Mouse (Mus musculus) cerebellum, postnatal 36 days (tissue): ENCODE data around the gene Sae1.

Source experiments
- DNase-seq, 2 experiments: peaks; one replicate each; pipeline ENCODE4 v3.0.0; 2021 to 2022; ENCODE audit warnings: mixed read lengths in 2 of 2

Sae1 gene

GRCm38 (mm10) chr7:16274922-16275890 is 112.4 kb downstream of the Sae1 start:
- DNase-seq, result no peak

DNA sequence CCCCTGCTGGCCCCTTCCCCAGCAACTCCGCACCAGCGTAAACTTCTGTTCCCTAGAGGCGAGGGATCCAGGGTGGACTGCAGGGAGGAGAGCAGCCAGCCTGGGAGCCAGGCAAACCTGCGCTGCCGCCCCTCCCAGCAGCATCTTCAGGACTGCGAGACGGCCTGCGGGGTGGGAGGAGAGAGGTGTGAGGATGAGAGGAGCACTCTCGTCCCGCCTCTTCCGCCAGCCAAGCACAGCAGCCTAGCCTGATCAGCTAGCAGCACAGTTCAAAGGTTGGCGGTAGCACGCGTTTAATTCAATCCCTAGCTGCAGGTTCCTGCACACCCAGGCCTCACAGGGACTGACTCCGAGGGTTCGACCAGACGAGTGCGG is 113.9 kb downstream of the Sae1 start:
- DNase-seq, result peak; percentile 72 to 73

DNA sequence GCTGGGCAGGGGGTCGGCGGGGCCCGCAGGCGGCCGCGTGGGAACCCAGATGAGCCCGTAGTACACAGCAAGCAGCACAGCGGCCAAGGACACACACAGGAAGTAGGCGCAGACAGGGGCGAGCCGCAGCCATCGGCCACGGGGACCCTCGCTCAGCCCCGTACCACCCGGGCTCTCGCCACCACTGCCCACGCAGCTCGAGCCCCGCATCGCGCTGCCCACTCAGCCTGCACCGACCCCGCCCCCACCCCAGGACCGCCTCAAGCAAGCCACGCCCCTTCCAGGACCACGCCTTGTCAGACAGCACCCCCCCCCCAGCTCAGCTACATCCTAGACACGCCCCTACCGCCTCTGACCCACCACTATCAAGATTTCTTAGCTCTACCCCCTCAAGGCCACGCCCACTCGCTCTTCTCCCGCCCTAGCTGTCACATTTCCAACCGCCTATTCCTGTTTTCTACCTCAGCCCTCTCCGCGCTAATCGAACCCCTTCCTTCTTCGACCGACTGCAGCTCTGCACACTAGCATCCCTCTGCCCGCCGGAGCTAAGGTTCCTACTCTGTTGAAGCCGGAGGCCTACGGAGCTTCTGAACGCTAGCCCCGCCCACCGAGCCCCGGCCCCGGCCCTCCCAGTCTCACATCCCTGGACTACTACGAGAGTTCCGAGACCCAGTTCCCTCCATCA is 114.4 kb downstream of the Sae1 start, which contains the start of gene Inafm1:
Gene Inafm1 (minus strand): TSS at position 537 of the 685 bp plus-strand sequence.
- DNase-seq, result peak; percentile 78 to 80

DNA sequence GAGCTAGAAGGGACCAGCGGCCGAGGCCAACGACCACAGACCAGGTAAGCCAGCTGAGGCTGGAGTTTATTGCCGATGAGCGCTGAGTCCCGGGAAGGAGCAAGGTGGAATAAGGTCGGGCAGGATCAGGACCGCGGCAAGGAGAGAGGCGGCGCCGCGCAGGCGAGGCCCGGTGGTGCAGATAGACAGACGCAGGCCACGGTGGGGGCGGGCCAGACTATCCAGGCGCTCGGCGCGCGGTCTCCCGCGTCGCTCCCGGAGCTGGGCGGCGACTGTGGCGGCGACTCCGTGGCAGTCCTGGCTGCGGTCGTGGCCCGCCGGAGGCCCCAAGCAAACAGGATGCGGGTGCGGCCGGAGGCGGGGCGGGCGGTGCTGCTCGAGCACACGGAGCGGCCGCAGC is 114.9 kb downstream of the Sae1 start:
- peak; percentile 79 to 80 for DNase-seq

GRCm38 (mm10) chr7:16271139-16271538 is 116.5 kb downstream of the Sae1 start:
- no peak for DNase-seq
